Mouse (Mus musculus): ENCODE measurements around the gene Hpse.
A peak's percentile ranks its signal among the peaks of the same experiment; 100 is the strongest.

The Hpse gene

DNA sequence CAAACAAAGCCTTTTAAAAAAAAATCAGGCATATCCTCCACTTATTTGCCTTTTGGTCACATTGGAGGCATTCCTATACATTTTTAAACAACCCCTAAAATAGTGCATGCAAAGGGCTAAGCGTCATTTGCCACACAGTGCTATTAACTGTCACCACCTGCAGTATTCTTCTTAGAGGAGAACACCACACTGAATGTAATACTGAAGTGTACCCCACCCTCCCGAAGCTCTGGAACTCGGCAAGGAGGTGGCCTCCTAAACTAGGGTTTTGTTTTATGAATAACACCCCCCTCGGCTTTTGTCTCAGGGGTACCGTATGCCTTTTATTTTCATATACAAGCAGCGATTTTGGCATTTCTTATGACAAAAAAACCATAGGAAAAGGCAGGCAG lies 39.0 kb downstream of the Hpse start:
- DNase-seq: no peak

DNA sequence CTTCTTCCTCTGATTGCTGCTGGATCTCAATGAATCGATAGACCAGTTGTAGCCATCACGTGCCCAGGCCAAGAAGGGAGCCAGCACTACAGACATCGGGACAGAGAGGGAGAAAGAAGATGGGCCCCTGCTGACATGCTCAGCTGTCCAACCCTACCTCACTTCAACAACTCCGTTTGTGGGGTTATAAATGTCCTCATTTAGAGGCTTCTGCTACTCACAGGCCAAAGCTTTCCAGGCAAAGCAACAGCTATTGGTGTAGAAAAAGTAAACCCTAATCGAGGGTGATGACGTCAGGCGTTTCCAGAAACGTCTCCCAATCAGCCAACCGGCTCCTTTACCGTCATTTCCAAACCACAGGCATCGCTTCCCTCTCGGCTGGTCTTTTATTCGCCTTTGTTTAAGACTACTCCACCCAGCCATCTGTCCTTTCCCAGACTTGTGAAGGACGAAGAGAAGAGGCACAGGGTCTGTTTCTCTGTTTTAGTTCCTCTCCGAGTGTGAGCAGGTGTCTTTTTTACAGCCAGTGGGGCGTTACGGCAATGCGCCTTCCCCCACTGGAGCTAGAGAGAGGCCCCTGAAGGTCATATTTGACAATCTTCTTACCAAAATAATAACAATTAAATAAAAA lies 39.5 kb downstream of the Hpse start:
- DNase-seq: no peak

DNA sequence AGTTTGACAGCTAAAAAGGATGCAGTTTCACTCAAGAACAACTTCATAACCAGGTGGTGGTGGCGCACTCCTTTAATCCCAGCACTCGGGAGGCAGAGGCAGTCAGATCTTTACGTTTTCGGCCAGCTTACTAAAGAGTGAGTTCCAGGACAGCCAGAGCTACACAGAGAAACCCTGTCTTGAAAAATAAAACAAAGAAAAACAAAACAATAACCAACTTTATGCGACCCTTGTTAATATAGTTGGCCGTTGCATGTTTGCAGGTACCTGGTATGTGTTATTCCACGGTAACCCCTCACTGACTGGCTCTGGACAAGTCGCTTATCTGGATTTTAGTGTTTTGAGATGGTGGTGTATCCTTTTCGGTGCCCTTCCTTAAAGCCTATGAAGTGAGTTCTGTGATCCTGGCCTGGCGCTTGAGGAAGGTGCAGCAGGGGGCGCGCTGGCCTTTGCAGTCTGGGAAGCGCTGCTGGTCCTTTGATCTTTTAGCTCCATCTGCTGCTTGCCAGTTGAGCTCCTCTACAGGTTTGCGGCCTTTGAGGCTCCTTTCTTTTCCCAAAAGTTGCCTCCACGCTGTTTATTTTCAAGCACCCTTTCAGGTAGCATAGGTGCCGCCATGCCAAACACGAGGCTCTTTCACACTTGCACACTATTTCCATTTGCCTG lies 44.7 kb downstream of the Hpse start, which contains the start of gene Coq2:
Gene Coq2, minus strand, starts transcription at position 430 of the 666 bp plus-strand sequence.
- DNase-seq: peak; percentile 89

DNA sequence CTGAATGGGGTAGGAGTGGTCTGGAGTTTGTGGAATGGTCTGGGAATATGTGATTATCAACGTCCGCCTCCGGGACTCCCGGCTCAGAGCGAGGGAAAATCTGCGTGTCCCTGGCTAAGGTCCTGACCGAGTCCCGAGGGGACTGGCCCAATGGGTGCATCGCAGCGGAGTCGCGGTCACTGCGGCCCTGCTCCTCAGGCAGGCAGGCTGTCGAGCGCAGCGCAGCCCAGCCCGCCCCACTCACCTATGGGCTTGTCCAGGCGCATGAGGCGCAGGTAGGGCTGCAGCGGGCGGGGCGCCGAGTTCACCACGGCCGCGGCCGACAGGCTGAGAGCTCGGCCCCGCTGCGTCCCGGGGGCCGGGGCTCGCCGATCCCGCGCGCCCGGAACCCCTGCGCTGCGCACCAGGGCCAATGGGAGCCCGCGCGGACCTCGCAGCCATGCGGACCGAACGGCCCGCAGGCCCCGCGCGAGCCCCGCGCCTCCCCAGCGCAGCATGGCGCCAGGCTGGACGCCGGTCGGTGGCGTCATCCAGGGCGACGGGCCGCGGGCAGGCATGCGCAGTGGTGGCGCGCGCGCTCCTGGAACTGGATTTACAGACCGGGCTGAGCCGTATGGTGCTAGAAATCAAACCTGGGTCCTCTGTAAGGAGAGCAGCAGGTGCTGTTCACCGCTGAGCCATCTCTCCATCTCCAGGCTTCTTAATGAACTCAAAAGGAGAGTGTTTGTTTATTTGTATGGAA lies 45.6 kb downstream of the Hpse start:
- DNase-seq: peak; percentile 92

DNA sequence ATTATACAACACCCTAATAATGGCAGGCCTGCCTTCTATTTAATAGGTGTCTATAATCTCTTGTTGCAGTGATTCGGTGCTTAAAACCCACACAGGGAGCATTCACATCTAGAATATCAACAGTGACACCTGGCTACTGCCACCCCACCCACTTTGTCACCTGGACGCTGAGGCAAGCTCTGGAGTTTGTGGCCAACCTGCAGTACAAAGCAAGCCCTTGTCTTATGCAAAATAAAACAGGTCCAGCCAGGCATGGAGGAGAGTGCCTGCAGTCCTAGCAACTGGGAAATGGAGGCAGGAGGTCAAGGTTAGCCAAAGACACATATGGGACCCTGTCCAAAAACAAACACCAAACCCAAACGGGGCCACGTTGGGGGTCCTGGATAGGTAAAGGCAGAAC lies 47.1 kb downstream of the Hpse start:
- DNase-seq: no peak

DNA sequence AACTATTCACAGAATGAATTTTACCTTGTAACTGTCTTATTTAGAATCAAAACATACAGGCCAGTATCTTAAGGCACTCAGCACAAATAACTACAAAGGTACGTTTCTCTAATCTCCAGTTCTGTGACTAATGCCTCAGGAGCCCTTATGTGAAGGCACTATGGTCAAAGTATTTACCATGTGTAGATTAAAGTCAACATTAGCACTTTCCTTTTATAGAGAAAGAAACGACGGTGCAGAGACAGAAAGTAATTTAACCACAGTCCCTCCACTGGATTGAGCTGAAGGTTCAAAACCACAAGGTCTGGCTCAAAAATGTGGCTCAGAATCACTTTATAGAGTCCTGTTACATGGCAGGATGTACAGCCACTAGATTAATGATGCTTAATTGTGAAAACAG lies 47.6 kb downstream of the Hpse start:
- no peak for DNase-seq

DNA sequence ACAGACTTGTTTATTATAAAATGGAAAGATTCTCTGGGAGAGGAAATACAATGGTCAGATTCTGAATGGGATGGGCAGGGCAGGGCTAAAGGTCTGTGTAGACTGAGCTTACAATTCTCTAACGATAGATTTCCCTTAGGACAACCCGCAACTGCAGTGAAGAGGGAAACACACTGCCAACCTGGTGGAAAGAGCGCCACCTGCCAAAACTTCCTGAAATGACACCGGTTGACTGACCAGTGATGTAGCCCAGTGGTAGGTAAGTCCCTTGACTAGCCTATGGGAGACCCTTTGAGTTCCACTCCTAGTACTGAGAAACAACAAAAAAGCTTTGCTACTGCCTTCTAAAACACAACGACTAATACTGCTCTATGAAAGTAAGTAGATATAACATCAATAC lies 48.1 kb downstream of the Hpse start:
- DNase-seq: peak; percentile 59

DNA sequence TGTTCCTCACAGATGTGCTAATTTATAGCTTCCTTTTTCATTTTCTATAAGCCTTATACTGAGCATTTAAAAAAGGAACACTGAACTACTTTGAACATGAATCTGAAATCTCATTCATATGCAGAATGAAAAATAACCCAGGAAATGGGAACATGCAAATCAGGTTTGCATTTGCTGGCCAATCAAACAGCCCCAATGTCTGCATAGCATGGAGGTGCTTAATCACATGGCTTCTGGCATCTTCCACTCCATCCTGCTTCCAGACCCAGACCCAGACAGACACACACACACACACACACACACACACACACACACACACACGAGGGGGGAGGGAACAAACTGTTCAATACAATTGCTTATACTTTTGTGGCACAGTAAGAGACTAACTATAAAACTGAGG lies 52.6 kb downstream of the Hpse start:
- DNase-seq: no peak

DNA sequence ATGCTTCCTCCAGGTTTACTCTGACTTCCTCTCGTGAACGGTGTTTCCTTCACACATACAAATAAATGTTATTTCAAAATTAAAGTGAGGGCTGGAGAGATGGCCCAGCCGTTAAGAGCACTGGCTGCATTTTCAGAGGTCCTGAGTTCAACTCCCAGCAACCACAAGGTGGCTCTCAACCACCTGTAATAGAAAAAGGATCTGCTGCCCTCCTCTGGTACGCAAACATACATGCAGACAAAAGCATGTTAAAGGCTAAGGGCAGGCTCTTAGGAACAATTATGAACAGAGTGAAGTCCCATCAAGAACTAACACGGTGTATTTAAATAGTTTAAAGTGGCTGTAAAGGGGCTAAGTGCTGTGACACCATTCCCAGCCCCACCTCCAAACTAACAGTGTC lies 55.7 kb downstream of the Hpse start:
- DNase-seq: peak; percentile 39

DNA sequence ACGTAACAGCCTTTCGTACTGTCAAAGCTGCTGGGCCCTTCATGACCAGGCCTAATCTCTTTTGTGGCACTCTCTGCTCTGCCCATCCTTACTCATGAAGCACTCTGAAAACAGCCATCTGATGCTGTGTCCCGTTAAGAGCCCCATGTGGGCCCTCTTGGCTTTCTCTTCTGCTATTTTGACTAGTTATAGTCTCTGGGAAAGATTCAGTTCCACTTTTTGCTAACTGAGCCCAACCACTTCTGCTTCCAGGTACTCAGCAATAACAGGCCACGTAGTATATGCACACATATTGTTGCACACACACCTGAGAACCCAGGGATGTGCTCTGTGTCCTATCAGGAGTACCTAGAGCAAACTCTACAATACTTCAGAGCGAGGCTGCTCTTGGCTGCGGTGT lies 56.5 kb downstream of the Hpse start:
- no peak for DNase-seq

DNA sequence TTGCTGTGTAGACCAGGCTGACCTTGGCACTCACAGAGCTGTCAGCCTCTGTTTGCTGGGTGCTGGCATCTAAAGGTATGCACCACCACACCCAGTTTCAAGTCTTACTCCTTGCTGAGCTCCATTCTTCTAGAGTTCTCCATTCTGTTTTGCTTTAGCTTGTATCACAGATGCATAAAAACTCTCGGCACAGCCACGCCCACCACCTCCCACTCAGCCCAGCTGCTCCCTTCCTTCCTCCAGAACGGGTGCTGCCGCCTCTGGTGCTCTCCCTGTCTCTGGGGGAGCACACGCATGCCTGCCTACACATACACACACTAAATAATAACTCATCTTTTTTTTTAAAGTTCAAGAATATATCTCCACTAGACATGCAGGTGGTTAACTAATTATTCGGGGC lies 61.1 kb downstream of the Hpse start:
- no peak for DNase-seq

DNA sequence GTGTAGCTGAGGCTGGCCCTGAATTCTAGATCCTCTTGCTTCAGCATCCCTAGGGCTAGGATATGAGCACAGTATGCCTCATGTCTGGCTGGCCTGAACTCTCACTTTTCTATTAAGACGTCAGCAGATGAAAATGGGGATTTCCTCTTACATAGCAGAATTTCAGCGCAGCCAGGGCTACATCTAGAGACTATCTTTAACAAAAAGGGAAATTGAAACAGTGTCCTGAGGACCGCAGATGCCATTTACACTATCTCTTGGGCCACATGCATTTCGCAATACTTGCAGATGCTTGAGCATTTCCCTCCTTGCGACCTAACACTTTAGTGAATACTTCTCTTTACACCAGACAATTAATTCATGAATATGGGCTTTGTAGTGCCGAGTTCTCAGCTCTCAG lies 63.2 kb downstream of the Hpse start:
- no peak for DNase-seq

DNA sequence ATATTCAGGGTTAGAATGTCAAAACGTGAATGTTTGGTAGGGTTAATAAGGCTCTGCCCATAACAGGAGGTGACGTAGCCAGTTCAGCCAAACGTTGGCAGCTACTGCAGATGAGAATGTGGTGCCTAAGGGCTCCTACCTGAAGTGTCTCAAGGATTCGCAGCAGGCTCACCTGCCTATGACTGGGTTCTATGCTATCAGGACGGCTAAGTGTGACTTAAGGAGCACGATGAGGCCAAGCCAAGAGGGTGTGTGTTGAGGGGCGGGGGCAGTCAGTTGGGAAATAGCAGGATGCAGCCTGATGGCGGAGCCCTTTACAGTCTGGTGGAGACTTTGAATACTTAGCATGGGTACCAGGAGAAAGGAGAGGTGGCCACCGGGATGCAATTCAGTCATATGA lies 67.2 kb downstream of the Hpse start:
- DNase-seq: no peak

DNA sequence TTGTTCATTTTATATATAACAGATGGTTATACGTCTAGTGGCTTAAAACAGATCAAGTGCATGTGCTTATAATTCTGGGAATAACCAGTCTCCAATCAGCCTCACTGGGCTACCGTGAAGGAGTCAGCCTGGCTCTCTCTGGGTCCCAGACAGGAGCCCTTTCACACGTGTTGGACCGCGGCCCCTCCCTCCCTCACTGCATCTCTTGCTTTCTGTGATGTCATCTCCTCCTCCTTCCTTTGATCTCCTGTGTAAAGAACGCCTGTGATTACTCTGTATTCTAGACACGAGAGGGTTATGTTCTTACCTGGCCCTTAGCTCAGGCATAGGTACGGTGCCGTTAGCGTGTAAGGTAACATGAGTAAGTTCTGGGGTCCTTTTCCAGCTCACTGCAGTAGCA lies 68.0 kb downstream of the Hpse start:
- no peak for DNase-seq

DNA sequence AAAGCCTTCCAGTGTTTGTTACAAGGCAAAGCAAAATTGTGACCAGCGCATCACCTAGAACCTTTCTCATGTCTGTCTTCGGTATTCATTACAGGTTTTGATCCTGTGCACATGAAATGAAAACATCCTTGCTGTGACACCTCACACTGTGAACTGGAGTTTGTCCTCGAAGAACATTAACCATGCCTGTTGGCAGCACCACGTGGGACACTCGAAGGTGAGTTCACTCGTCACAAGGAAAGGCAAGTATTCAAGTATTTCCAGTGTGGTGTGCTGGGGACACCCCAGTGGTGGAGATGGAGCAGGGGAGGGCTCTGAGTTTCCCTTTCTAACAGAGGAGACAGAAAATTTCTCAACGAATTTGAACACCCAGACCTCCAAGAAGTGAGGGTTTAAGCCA lies 68.5 kb downstream of the Hpse start:
- no peak for DNase-seq

DNA sequence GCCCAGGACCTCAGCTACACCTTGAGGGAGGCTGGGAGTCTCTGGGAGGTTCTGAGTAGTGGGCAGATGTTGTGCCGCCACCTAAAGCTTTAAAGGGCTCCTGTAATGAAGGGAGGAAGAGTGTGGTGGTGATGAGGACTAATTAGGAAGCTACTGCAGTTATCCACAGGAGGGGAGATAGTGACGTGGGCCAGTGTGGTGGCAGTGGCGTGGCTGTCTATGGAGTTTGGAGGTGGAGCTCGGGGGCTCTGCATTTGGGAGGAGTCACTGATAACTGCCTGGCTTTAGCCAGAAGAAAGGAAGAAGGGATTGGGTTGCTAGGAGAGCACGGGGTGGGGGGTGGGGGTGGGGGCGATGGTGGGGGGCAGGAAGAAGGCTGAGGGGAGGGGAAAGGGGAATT lies 71.0 kb downstream of the Hpse start:
- no peak for DNase-seq

DNA sequence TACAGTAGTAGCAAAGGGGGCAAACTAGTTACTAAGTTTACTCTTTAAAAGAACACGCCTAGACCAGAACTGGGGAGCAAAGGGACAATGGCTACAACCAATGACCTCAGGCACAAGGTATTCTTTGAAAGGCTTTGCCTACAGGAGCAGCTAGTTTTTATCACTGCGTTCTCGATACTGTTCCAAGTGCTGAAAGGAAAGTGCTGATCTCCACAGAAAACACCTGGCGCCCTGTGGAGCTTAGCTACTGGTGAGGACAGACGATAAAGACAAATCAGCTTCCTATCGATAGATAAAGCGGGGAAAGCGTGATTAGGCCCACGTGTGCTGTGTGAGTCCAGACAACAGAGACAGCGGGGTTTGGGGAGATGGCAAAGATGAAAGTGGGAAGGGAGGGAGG lies 71.5 kb downstream of the Hpse start:
- no peak for DNase-seq

DNA sequence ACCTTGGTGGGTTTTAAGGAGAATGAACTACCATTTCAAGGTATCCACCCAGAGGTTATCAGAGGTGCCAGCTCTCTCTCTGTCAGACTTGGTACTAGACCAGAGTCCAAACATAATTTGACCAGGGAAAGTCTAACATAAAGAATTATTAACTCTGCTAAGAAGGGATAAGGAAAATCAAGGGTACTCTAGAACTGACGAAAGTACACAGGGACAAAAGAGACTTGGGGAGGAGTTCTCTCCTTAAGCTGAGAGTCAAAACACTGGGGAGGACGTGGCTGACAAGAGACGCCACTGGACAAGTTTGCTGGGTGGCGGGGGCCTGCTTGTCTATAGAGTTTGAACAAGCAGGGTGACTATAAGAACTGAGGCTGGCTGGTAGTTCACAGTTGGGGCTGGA lies 73.0 kb downstream of the Hpse start:
- DNase-seq: no peak

DNA sequence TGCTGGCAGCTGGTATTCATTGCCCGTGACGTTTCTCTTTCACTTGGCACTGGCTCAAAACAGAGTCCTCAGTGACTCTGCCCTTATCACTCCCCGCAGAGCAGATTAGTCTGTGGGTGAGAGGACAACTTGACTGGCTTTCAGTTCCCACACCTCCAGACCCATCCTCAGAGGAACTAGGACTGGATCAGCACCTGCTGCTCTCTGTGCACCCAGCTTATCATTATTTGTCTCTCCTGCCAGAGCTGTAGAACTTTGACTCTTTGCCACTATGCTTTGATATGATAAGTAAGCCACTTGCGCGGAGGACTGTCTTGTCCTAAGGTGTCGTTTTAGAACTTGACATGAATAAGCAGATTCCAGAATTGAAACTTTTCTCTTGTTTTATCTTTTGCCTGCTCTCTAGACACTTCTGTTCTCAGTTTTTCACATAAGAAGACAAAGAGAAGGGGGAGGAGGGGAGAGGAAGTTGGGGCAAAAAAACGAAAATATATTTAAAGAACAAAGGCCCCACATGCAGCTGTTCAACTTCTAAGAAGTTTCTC lies 75.5 kb downstream of the Hpse start:
- DNase-seq: peak; percentile 38

DNA sequence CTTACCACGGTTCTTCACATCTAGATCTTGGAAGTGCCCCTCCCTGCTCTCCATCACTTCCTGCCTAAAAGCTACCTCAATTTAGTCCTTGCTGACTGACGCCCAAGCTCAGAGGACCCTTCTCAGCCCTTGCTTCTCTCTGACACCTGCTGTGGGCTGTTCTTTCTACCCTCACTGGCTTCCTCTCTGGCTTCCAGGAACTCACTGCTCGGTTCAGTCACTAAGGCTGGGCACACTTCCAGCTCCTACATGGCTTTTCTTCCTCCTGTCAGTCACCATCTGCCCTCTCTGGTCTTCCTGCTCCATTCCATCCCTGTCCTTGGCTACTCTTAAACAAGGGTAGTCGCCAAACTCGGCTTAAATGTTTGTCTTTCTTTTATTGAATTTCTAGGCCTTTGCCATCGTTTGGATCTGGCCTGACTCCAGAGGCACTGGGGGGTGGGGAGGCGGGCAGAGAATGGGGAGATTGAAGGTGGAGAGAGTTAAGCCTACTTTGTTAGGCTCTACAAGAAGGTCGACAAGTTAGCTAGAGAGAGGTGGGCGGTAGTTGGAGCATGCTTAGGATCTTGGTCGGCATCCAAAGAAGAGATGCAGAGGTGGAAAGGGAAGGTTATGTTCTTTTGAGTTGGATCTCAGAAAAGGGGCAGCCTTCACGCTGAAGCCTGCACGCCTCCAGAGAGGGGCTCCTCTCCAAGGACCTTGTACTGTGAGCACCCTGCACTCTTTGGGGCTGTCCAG lies 76.1 kb downstream of the Hpse start:
- peak; percentile 46 for DNase-seq

DNA sequence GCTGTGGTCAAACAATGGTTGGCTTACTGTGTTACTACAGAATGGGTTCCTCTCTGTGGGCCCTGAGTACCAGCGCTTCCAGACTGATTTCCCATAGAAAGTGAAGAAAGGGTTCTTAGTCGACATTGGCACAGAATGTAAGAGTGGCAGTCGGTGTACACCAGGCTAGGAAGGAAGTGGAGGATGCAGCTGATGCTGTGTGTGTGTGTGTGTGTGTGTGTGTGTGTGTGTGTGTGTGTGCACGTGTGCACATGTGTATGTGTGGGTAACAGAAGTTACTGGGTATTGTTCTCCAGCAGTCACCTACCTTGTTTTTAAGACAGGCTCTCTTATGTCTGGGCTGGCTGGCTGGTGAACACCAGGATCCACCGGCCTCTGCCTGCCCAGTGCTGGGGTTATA lies 77.2 kb downstream of the Hpse start:
- DNase-seq: no peak

DNA sequence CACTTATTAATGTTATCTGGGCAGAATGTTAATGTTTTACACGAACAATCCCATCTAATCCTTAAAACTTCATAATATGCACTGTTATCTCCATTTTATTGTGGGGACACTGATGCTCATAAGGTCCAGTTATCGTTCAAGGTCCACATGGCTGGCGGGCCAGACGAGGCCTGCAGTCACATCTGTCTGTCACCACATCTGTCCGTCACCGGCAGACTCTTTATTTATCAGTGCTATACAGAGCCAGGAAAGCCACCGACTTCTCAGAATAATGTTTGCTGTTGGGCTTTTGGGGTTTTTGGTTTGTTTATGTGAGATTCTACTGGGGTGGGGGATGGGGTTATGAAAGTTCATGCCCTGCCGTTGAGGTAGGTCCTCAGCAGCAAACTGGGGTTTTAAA lies 81.0 kb downstream of the Hpse start:
- no peak for DNase-seq

DNA sequence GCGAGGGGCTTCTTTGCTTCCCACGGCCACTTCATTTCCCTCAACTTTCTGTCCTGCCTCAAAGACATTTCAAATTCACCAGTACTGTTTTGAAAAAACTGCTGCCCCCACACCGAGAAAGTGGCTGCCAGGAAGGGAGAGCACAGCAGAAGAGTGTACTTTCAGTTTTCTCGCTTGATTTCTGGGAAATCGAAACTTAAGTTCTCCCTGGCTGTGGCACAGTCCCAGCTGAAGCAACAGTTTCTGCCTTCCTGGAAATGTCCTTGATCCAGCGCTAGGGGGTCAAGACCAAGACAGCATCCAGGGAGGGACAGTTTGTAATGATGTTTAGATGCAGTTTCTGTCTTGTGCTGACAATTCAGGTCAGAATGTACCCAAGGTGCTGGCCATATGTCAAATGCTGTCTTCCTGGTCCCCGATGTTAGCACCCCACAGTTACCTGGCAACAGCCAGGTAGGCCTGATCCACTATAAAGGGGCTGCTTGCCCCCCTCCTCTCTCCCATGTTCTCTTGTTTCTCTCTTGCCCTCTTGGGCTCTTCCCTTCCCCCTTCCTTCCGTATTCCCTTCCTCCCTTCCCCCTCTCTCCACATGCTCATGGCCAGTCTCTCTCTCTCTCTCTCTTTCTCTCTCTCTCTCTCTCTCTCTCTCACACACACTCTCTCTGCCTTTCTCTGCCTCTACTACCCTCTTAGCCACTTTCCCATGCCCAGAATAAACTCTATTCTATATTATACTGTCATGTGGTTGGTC lies 82.5 kb downstream of the Hpse start:
- DNase-seq: peak; percentile 43

Measured in kidney, adult 18-20 months (tissue).